Mouse (Mus musculus): Measurements from ENCODE around the gene Pdk2. TPM values are rescaled to one million over a fixed set of nuclear protein-coding genes. Genes with fewer than 3 reads are reported as not detected.

Gene Pdk2
- polyA plus RNA-seq, 1 experiment from 2014 or later = 13.3 TPM

- DNase-seq (ENCODE audit: low spot score, missing footprints) (peak; percentile 81), ATAC-seq (ENCODE audit: low FRiP score) (no peak)
- 86% methylated on average over 11 of the region's 11 CpGs for WGBS
- Histone ChIP-seq H3K9ac (ENCODE audit: low read length) (peak overlapping the region; percentile 97; the same call in 1 of the 2 replicates), H3K36me3 (ENCODE audit: control insufficient read depth, insufficient read depth, low read length) (peaks cover 18% of the 10 kb centered on the region), H3K27ac (ENCODE audit: low read depth, low read length) (no peak overlapping the region), H3K4me2 (peak overlapping the region; percentile 98), H3K4me3 (ENCODE audit: low read depth, low read length) (no peak overlapping the region), H3K4me1 (ENCODE audit: control insufficient read depth, insufficient read depth, low read length) (peaks cover 44% of the 10 kb centered on the region), H3K27me3 (ENCODE audit: control insufficient read depth, insufficient read depth, low read length) (no peaks in the 10 kb centered on the region), H3K9me3 (ENCODE audit: control insufficient read depth, low read length) (no peaks in the 10 kb centered on the region)
Measured at GRCm38 (mm10) chr11:94994947-94995772, 46.0 kb downstream of the Pdk2 start.

- WGBS = 63% methylated on average over 10 of the region's 10 CpGs
- H3K36me3 ChIP-seq (ENCODE audit: control insufficient read depth, insufficient read depth, low read length) = peaks cover 16% of the 10 kb centered on the region; the same call in 1 of the 2 replicates
- no peak overlapping the region for H3K27ac ChIP-seq (ENCODE audit: low read depth, low read length)
- ATAC-seq (ENCODE audit: low FRiP score) (no peak), DNase-seq (ENCODE audit: low spot score, missing footprints) (peak; percentile 73)
- no peaks in the 10 kb centered on the region for H3K9me3 ChIP-seq (ENCODE audit: control insufficient read depth, low read length)
- H3K4me3 ChIP-seq (ENCODE audit: low read depth, low read length) = peak overlapping the region; percentile 89
- H3K27me3 ChIP-seq (ENCODE audit: control insufficient read depth, insufficient read depth, low read length) = no peaks in the 10 kb centered on the region
- peak overlapping the region; percentile 97 for H3K9ac ChIP-seq (ENCODE audit: low read length)
- peaks cover 49% of the 10 kb centered on the region for H3K4me1 ChIP-seq (ENCODE audit: control insufficient read depth, insufficient read depth, low read length)
- H3K4me2 ChIP-seq = peak overlapping the region; percentile 98
Measured at GRCm38 (mm10) chr11:94994208-94994814, 46.8 kb downstream of the Pdk2 start.

- Histone ChIP-seq H3K4me2 (peak overlapping the region; percentile 98), H3K4me1 (ENCODE audit: control insufficient read depth, insufficient read depth, low read length) (peaks cover 55% of the 10 kb centered on the region), H3K4me3 (ENCODE audit: low read depth, low read length) (peak overlapping the region; percentile 89), H3K27ac (ENCODE audit: low read depth, low read length) (no peak overlapping the region), H3K9ac (ENCODE audit: low read length) (peak overlapping the region; percentile 97), H3K36me3 (ENCODE audit: control insufficient read depth, insufficient read depth, low read length) (peaks cover 13% of the 10 kb centered on the region; the same call in 1 of the 2 replicates), H3K27me3 (ENCODE audit: control insufficient read depth, insufficient read depth, low read length) (no peaks in the 10 kb centered on the region; the same call in 1 of the 2 replicates), H3K9me3 (ENCODE audit: control insufficient read depth, low read length) (no peaks in the 10 kb centered on the region)
- ATAC-seq (ENCODE audit: low FRiP score) = no peak
- 2% methylated on average over 22 of the region's 22 CpGs for WGBS
- DNase-seq (ENCODE audit: low spot score, missing footprints) = peak; percentile 86
Measured at GRCm38 (mm10) chr11:94992754-94993606, 48.2 kb downstream of the Pdk2 start.

- no peak for ATAC-seq (ENCODE audit: low FRiP score)
- peak overlapping the region; percentile 89 for H3K4me3 ChIP-seq (ENCODE audit: low read depth, low read length)
- peaks cover 57% of the 10 kb centered on the region for H3K4me1 ChIP-seq (ENCODE audit: control insufficient read depth, insufficient read depth, low read length)
- H3K9me3 ChIP-seq (ENCODE audit: control insufficient read depth, low read length) = no peaks in the 10 kb centered on the region
- H3K9ac ChIP-seq (ENCODE audit: low read length) = peak overlapping the region; percentile 97
- 1% methylated on average over 18 of the region's 20 CpGs for WGBS
- no peaks in the 10 kb centered on the region; the same call in 1 of the 2 replicates for H3K27me3 ChIP-seq (ENCODE audit: control insufficient read depth, insufficient read depth, low read length)
- H3K4me2 ChIP-seq = peak overlapping the region; percentile 98
- peaks cover 9% of the 10 kb centered on the region; the same call in 1 of the 2 replicates for H3K36me3 ChIP-seq (ENCODE audit: control insufficient read depth, insufficient read depth, low read length)
- DNase-seq (ENCODE audit: low spot score, missing footprints) = no peak
- no peak overlapping the region for H3K27ac ChIP-seq (ENCODE audit: low read depth, low read length)
Measured at GRCm38 (mm10) chr11:94992480-94992753, 48.7 kb downstream of the Pdk2 start.

GRCm38 (mm10) chr11:94991641-94992479, 49.3 kb downstream of the Pdk2 start:
- WGBS = under 1% methylated on average over 98 of the region's 99 CpGs
- peaks cover 63% of the 10 kb centered on the region for H3K4me1 ChIP-seq (ENCODE audit: control insufficient read depth, insufficient read depth, low read length)
- H3K9ac ChIP-seq (ENCODE audit: low read length) = peak overlapping the region; percentile 97
- peaks cover 9% of the 10 kb centered on the region; the same call in 1 of the 2 replicates for H3K36me3 ChIP-seq (ENCODE audit: control insufficient read depth, insufficient read depth, low read length)
- H3K9me3 ChIP-seq (ENCODE audit: control insufficient read depth, low read length) = no peaks in the 10 kb centered on the region
- H3K4me3 ChIP-seq (ENCODE audit: low read depth, low read length) = peak overlapping the region; percentile 89
- peak overlapping the region; percentile 98 for H3K4me2 ChIP-seq
- H3K27ac ChIP-seq (ENCODE audit: low read depth, low read length) = peak overlapping the region; percentile 40; the same call in 1 of the 2 replicates
- peak; percentile 92 for DNase-seq (ENCODE audit: low spot score, missing footprints)
- peak; percentile 35; the same call in 1 of the 2 replicates for ATAC-seq (ENCODE audit: low FRiP score)
- H3K27me3 ChIP-seq (ENCODE audit: control insufficient read depth, insufficient read depth, low read length) = no peaks in the 10 kb centered on the region; the same call in 1 of the 2 replicates

- H3K27me3 ChIP-seq (ENCODE audit: control insufficient read depth, insufficient read depth, low read length) = no peaks in the 10 kb centered on the region; the same call in 1 of the 2 replicates
- WGBS = under 1% methylated on average over 55 of the region's 69 CpGs
- H3K36me3 ChIP-seq (ENCODE audit: control insufficient read depth, insufficient read depth, low read length) = 0 out of 2 replicates have a peak, but pooled peaks cover 2% of the 10 kb centered on the region
- peak within 1 kb of the TSS; percentile 80 for H3K27ac ChIP-seq (ENCODE audit: low read depth, low read length)
- H3K4me2 ChIP-seq = peak within 1 kb of the TSS; percentile 98
- peak within 1 kb of the TSS; percentile 89 for H3K4me3 ChIP-seq (ENCODE audit: low read depth, low read length)
- peaks cover 63% of the 10 kb centered on the region for H3K4me1 ChIP-seq (ENCODE audit: control insufficient read depth, insufficient read depth, low read length)
- peak within 1 kb of the TSS; percentile 97 for H3K9ac ChIP-seq (ENCODE audit: low read length)
- ATAC-seq (ENCODE audit: low FRiP score) (peak; percentile 87), DNase-seq (ENCODE audit: low spot score, missing footprints) (peak; percentile 99)
- H3K9me3 ChIP-seq (ENCODE audit: control insufficient read depth, low read length) = no peaks in the 10 kb centered on the region
Measured at GRCm38 (mm10) chr11:94990749-94991577, 50.2 kb downstream of the Pdk2 start, which contains the start of gene Ppp1r9b. Gene Ppp1r9b (plus strand): TSS chr11:94991035.

- Histone ChIP-seq H3K9ac (ENCODE audit: low read length) (peak overlapping the region; percentile 97), H3K4me2 (peak overlapping the region; percentile 98), H3K4me3 (ENCODE audit: low read depth, low read length) (peak overlapping the region; percentile 89), H3K27ac (ENCODE audit: low read depth, low read length) (peak overlapping the region; percentile 80), H3K9me3 (ENCODE audit: control insufficient read depth, low read length) (no peaks in the 10 kb centered on the region), H3K27me3 (ENCODE audit: control insufficient read depth, insufficient read depth, low read length) (no peaks in the 10 kb centered on the region; the same call in 1 of the 2 replicates), H3K36me3 (ENCODE audit: control insufficient read depth, insufficient read depth, low read length) (0 out of 2 replicates have a peak, but pooled peaks cover under 1% of the 10 kb centered on the region), H3K4me1 (ENCODE audit: control insufficient read depth, insufficient read depth, low read length) (peaks cover 56% of the 10 kb centered on the region)
- DNase-seq (ENCODE audit: low spot score, missing footprints) = no peak
- ATAC-seq (ENCODE audit: low FRiP score) = no peak
- 45% methylated on average over 6 of the region's 6 CpGs for WGBS
Measured at GRCm38 (mm10) chr11:94990102-94990748, 50.9 kb downstream of the Pdk2 start.
